Mouse (Mus musculus) adrenal gland, adult 8-10 months (tissue): ENCODE data around the gene Itga6. TPM values are rescaled to one million over a fixed set of nuclear protein-coding genes. Genes with fewer than 3 reads are reported as not detected.

Source experiments
- DNase-seq: peaks from one replicate; pipeline ENCODE4 v3.0.0; 2022
- total RNA-seq, 4 experiments: library from RNA; stranded (reverse); gene quantifications; 2 replicates each; pipeline ENCODE4 v1.2.4; 2022

Gene Itga6
- total RNA-seq, 4 experiments from 2014 or later = 103 to 167 (median 141) TPM

- no peak for DNase-seq
Measured at GRCm38 (mm10) chr2:71764961-71765735, 19.7 kb downstream of the Itga6 start.

GRCm38 (mm10) chr2:71766007-71766406, 20.6 kb downstream of the Itga6 start:
- no peak for DNase-seq

- no peak for DNase-seq
Measured at GRCm38 (mm10) chr2:71767019-71767610, 21.7 kb downstream of the Itga6 start.

GRCm38 (mm10) chr2:71771762-71772161, 26.3 kb downstream of the Itga6 start:
- DNase-seq = no peak

- DNase-seq = no peak
Measured at GRCm38 (mm10) chr2:71773714-71774113, 28.3 kb downstream of the Itga6 start.

- DNase-seq = no peak
Measured at GRCm38 (mm10) chr2:71774246-71774951, 29.0 kb downstream of the Itga6 start.

- DNase-seq = no peak
Measured at GRCm38 (mm10) chr2:71775201-71775611, 29.8 kb downstream of the Itga6 start.

GRCm38 (mm10) chr2:71779266-71779888, 34.0 kb downstream of the Itga6 start:
- DNase-seq = no peak

GRCm38 (mm10) chr2:71780016-71780415, 34.6 kb downstream of the Itga6 start:
- no peak for DNase-seq

GRCm38 (mm10) chr2:71785260-71785659, 39.8 kb downstream of the Itga6 start:
- DNase-seq = no peak

- no peak for DNase-seq
Measured at GRCm38 (mm10) chr2:71786060-71786459, 40.6 kb downstream of the Itga6 start.

- peak; percentile 57 for DNase-seq
Measured at GRCm38 (mm10) chr2:71786591-71787155, 41.3 kb downstream of the Itga6 start.

- peak; percentile 33 for DNase-seq
Measured at GRCm38 (mm10) chr2:71787156-71787590, 41.8 kb downstream of the Itga6 start.

- DNase-seq = peak; percentile 24
Measured at GRCm38 (mm10) chr2:71787591-71788460, 42.4 kb downstream of the Itga6 start.

- DNase-seq = peak; percentile 78
Measured at GRCm38 (mm10) chr2:71790752-71791151, 45.3 kb downstream of the Itga6 start.

GRCm38 (mm10) chr2:71791203-71791602, 45.8 kb downstream of the Itga6 start:
- no peak for DNase-seq

- no peak for DNase-seq
Measured at GRCm38 (mm10) chr2:71794139-71794538, 48.7 kb downstream of the Itga6 start.

GRCm38 (mm10) chr2:71796787-71797186, 51.4 kb downstream of the Itga6 start:
- no peak for DNase-seq

- DNase-seq = no peak
Measured at GRCm38 (mm10) chr2:71800798-71801197, 55.4 kb downstream of the Itga6 start.

- DNase-seq = peak; percentile 69
Measured at GRCm38 (mm10) chr2:71801691-71802090, 56.3 kb downstream of the Itga6 start.

- DNase-seq = no peak
Measured at GRCm38 (mm10) chr2:71802131-71802530, 56.7 kb downstream of the Itga6 start.

- DNase-seq = no peak
Measured at GRCm38 (mm10) chr2:71805120-71805519, 59.7 kb downstream of the Itga6 start.
